Mouse (Mus musculus) spleen, adult 18-20 months (tissue): Measurements from ENCODE around the gene Nt5c1a.

Experiments used
- DNase-seq, 2 experiments: peaks; one replicate each; pipeline ENCODE4 v3.0.0; 2022; ENCODE audit warnings: mixed read lengths in 2 of 2

Nt5c1a gene

GRCm38 (mm10) chr4:123212330-123212729 lies 11.0 kb downstream of the Nt5c1a start:
- no peak for DNase-seq

GRCm38 (mm10) chr4:123213975-123214374 lies 12.7 kb downstream of the Nt5c1a start:
- no peak for DNase-seq

- DNase-seq, result no peak
Measured at GRCm38 (mm10) chr4:123215367-123215766, 14.1 kb downstream of the Nt5c1a start.

GRCm38 (mm10) chr4:123216782-123217181 lies 15.5 kb downstream of the Nt5c1a start:
- DNase-seq, result peak in 1 of 2 experiments; percentile 50

GRCm38 (mm10) chr4:123219720-123220357 lies 18.5 kb downstream of the Nt5c1a start:
- DNase-seq, result peak; percentile 35 to 70

DNA sequence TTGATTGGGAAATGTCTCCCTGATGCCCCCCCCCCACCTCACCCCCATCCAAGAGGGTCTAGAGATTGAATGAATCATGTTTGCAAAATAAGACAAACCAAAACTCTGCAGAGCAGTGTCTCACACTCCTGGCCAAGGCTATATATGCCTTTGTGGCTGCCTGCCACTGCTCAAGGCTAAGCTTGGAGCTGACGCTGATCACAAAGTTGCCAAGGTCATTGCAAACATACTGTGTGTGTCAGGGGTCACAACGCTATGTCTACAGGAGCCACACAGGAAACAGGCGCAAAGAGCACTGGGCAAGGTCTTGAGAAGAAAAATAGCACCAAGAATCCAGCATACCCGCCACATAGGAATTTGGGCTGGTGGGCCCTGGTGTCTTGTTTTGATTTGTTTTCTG lies 19.3 kb downstream of the Nt5c1a start:
- DNase-seq, result no peak

DNA sequence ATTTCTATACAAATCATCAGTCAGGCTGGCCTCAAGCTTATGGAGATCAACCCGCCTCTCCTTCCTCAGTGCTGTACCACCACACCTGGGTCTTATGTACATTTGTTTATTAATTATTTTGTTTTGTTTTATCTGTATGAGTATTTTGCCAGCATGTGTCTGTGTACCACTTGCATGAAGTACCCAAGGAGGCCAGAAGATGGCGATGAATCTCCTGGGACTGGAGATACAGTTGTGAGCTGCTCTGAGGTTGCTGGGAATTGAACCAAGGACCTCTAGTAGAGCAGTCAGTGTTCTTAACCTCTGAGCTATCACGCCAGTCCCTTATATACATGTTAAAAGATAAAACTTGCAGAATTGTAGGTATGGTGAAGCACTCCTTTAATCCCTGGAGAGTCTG lies 22.0 kb downstream of the Nt5c1a start:
- peak in 1 of 2 experiments; percentile 27 for DNase-seq

DNA sequence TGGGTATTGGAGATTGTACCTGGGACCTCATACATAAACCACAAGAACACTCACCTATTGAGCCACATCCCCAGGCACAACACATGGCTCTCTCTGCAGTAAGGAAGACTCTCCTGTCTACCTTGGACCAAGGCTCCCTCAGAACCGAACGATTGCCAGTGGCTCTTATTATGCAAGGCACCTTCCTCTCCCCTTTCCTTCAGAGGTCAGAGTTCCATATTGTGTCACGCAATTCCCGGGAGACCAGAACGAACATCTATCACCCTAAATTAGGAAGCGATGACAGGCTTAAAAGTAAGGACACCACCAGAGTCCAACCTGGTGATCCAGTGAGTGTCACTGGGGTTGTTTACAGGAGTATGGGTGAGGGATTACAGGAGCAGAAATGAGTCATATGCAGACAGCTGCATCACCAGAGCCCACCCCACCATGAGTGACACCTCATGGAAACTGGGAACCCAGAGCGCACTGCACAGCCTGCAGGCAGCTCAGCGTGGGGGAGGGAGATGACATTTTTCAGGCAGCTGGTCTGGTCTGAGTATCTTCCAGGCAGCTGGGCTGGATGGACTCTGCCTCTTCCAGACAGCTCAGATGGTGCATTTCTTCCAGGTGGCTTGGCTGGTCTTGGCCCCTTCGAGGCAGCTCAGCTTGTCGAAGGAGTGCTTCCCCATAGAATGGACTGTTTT lies 24.6 kb downstream of the Nt5c1a start:
- no peak for DNase-seq

DNA sequence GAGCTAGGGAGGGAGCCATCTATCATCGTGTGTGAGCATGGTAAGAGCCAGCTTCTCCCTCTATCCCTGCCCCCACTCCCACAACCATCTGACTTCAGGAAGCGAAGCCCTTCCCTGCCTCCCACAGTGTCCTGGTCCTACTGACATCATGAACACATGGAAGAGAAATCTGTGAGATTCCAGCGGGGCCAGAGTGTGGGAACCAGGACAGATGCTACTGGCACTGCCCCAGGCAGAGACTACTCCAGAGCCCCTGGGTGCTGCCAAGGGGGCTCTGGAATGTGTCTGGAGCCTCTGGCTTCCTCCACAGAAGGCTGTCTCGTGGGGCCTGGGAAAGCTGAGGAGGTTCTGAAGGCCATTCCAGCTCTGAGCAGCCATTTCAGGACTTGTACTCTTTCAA lies 26.4 kb downstream of the Nt5c1a start:
- DNase-seq, result no peak

- DNase-seq, result no peak
Measured at GRCm38 (mm10) chr4:123228270-123228669, 27.0 kb downstream of the Nt5c1a start.

GRCm38 (mm10) chr4:123229166-123229565 lies 27.9 kb downstream of the Nt5c1a start:
- no peak for DNase-seq

DNA sequence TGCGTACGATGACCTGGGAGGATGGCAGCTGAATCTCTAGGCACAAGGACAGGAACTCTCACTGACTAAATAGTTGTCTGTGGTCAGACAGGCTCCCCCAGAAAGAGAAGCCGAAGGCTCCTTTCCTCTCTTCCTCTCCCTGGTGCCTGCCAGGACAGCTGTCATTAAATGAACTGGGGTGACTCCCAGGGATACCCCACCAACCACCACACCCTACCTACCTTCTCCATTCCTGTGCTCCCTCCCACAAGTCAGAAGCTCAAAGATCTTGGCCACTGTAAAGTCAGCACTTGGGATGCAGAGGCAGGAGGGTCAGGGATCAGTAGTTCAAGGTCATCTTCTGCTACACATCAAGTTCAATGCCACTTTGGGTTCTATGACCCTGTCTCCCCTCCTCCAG lies 31.5 kb downstream of the Nt5c1a start:
- DNase-seq, result no peak

GRCm38 (mm10) chr4:123233492-123234084 lies 32.3 kb downstream of the Nt5c1a start, which contains the start of gene Heyl:
Gene Heyl (plus strand): TSS chr4:123233556.
- peak; percentile 33 to 43 for DNase-seq

DNA sequence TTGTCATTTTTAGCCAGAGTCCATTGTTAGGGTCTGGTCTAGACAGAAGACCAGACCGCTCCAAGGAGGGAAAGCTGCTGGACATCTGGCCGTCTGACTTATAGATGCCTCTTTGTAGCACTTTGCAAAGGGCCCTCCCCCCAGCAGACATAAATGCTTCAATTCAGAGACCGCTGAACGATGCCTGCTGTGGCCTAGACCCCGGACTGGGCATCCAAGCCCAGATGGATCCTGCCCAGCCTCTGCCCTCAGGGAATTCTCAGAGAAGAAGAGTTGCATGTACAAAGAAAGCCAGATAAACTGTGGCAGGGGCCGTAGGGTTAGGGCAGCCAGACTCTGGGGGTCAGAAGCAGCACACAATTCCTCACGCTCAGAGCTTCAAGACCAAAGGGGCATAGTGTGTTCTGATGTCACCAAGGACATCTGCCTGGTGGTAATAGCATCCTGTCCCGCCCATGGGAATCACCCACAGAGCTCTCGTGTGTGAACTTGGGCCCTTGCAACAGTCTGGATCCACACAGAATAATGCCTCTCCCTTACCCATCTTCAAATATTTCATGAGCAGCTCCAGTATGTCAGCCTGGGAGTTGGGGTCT lies 34.6 kb downstream of the Nt5c1a start:
- DNase-seq, result no peak

- DNase-seq, result no peak
Measured at GRCm38 (mm10) chr4:123236431-123237031, 35.2 kb downstream of the Nt5c1a start.

- no peak for DNase-seq
Measured at GRCm38 (mm10) chr4:123237386-123238266, 36.3 kb downstream of the Nt5c1a start.

GRCm38 (mm10) chr4:123239361-123240203 lies 38.3 kb downstream of the Nt5c1a start:
- peak in 1 of 2 experiments; percentile 15 for DNase-seq

GRCm38 (mm10) chr4:123246221-123246620 lies 44.9 kb downstream of the Nt5c1a start:
- DNase-seq, result no peak

DNA sequence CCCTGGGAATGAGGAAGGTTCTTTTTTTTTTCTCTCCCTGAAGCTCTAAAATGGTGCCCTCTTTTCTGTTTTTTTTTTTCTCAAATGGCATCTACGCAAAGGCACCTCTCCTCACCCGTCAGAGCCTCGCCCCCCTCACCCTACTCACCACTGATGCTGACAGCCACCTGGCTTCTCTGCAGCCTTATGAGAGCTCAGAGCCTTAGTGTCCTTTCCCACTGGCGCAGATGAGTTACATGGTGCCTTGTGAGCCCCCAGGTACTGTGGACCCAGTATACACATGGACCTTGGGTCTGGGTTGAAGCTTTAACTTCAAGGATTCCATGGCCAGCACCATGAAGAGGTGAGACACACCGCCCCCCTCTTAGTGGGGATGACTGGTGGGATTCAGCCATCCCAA lies 45.3 kb downstream of the Nt5c1a start:
- DNase-seq, result no peak

GRCm38 (mm10) chr4:123247147-123247880 lies 46.0 kb downstream of the Nt5c1a start:
- DNase-seq, result no peak
